Mouse (Mus musculus) T-cell, adult 2 months (primary cell): ENCODE results near the gene Tomm34.

ENCODE experiments used
- DNase-seq: peaks from one replicate; pipeline ENCODE4 v3.0.0; 2022; ENCODE audit warnings: low spot score

Gene Tomm34

DNA sequence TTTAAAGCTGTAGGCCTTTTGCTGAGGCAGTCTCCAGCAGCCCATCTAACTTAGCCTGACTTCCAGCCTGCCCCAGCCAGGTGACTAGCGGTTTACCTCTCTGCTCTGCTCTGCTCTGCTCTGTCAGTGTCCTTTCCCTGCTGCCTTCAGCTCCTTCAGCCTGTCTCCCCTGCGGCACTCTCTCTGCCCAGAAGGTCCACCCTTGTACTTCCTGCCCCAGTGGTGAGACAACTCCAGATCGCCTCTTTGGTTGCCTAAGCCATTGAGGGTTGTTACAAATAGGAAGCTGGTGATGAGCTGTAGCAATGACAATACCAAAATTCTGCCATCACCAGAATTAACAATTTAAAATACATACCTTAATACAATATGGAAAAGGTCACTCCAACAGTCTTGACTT, 60.0 kb downstream of the Tomm34 start:
- no peak for DNase-seq

DNA sequence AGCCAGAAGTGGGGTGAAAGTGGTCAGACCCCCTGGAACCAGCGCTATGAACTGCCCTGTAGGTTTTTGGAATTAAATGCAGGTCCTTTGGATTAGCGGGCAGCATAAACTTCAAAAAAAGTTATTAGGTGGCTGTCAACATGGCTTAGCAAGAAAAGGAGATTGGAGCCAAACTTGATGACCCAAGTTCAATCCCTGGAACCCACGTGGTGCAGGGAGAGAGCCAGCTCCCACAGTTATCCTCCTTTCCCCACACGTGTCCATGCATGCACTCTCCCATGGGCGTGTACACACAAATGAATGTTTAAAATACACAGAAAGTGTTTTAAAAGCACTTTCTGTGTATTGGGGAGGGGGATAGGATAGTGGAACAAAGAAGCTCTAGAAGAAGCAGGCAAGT, 60.5 kb downstream of the Tomm34 start:
- no peak for DNase-seq

GRCm38 (mm10) chr2:164009227-164009626, 61.7 kb downstream of the Tomm34 start:
- DNase-seq, result no peak

GRCm38 (mm10) chr2:164007987-164008545, 62.9 kb downstream of the Tomm34 start:
- no peak for DNase-seq

- no peak for DNase-seq
Observed at GRCm38 (mm10) chr2:164007547-164007946, 63.4 kb downstream of the Tomm34 start.

DNA sequence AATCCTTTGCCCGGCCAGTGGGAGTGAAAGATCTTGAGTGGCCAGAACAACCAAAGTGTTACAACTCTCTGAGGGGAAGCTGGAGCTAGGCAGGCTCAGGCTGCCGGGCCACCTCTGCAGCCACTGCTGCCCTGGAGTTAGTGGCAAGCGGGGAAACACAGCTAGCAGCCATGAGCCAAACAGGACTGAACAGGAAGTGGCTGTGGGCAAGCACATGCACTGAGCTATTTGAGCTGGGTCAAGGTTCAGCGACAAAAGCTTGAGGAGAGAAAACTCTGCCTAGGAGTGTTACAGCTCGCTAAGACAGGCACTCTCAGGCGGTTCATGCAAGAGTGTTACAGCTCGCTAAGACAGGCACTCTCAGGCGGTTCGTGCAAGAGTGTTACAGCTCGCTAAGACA, 64.0 kb downstream of the Tomm34 start:
- DNase-seq, result peak; percentile 70

DNA sequence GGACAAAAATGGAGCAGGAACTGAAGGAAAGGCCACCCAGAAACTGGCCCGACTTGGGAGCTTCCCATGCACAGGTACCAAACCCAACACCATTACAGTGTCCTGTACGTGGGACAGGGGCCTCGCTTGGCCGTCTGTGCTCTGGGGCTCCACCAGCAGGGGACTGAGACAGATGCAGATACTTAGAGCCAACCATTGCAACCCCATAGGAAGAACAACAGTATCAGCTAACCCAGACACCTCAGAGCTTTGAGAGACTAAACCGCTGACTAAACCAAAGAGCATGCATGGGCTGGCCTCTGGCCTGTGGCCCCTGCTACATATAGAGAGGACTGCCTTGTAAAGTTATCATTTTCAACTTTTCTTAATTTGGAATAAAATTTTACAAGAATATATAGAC, 66.5 kb downstream of the Tomm34 start:
- no peak for DNase-seq
